Mouse (Mus musculus) gastrocnemius, postnatal 14 days (tissue): ENCODE results near the gene Celsr2. TPM values are rescaled to one million over a fixed set of nuclear protein-coding genes. Genes with fewer than 3 reads are reported as not detected.

Experiments
- DNase-seq: peaks from one replicate; pipeline ENCODE4 v3.0.0; 2021; ENCODE audit warnings: mixed read lengths
- intact Hi-C: fragments of 180-260 bp; cut with DNase I; formaldehyde crosslinking; loops from one replicate; pipeline ENCODE4 v1.15.1; 2025; ENCODE audit warnings: low total_unique reads
- total RNA-seq, 2 experiments: library from RNA; stranded (reverse); gene quantifications; 2 replicates each; pipeline ENCODE4 v1.2.3; 2021

Gene Celsr2
- total RNA-seq, 2 experiments from 2014 or later = 3.1 TPM

DNA sequence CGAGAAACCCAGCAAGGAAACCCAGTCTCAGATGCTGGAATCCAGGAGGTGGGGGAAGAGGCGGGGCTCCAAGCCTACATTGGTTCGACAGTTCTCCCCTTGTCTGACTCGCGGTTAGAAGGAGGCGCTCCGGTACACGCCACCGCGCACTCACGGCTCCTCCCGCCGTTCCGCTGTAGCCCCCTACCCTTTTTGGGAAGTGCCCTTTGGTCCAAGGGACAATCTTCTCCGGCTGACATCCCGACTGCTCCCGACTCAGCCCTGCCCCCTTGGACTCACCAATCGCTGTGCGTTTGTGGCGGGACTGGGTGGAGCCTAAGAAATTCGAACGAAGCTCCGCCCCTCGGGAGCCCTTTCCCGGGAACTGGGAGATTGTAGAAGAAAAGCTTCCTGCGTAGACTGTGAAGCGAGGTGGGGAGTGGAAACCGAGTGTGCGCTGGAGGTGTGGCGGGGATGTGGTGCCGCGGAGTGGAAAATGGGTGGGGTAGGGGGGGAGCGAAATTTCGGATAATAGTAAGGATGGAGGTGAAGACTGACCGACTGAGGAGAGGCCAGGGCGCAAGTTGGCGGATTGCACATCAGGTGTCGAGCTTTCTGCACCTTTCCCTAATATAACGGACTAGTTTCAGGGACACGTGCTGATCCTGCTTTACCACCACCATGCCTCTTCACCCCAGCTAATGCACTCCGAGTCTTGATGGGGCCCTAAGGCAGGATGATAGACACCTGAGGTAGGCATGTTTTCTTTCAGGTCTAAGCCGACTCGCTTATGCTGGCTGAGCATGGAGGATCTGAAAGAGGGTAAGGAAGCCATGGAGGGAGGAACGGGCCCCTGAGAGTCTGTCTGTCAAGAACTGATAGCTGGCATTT lies 31.6 kb downstream of the Celsr2 start, which contains the start of gene Psrc1:
Gene Psrc1 (plus strand): TSS at position 355 of the 870 bp plus-strand sequence.
- intact Hi-C loops = no loop called here
- peak; percentile 88 for DNase-seq

- intact Hi-C loops = no loop called here
- DNase-seq = no peak
Measured at GRCm38 (mm10) chr3:108381945-108382875, 33.1 kb downstream of the Celsr2 start.

- intact Hi-C loops = no loop called here
- no peak for DNase-seq
Measured at GRCm38 (mm10) chr3:108380695-108381094, 34.7 kb downstream of the Celsr2 start.

- DNase-seq = no peak
- intact Hi-C loops = no loop called here
Measured at GRCm38 (mm10) chr3:108378875-108379663, 36.3 kb downstream of the Celsr2 start.

DNA sequence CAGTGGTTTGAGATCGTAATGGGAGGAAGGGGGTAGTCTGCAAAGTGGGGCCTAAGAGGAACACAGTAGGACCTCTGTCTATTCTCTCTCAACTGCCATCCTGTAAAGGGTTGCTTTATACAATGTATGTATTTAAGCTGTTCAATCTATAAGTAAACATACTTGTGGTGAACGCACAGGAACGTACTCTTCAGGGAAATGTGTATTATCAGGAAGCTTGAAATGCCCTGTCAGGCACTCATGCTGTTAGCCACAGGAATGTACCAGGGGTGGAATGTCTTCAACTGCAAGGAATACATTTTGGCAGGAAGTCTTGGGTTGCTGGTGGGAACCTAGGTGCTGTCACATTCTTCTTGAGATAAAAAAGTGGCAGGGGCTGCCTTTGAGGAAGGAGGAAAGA lies 42.7 kb downstream of the Celsr2 start:
- no peak for DNase-seq
- intact Hi-C loops = no loop called here

- DNase-seq = no peak
- intact Hi-C loops = no loop called here
Measured at GRCm38 (mm10) chr3:108372274-108372673, 43.1 kb downstream of the Celsr2 start.

DNA sequence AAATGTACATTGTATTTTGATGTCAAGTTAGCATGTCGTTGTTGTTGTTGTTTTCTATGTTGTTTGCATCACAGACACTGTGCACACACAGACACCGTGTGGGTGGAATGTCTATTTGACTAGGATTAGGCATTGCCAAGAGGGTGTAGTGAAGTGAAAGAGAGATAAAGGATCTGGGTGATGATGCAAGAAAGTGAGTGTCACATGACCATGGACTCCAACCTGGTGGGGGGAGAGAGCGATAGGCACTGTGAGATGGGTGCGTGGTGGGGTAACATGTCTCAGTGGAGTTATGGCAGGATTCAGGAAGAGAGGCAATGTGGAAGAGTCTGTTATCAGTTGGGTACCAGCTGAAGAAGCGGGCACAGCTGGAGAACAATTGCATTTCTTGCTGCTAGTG lies 46.6 kb downstream of the Celsr2 start:
- intact Hi-C loops = no loop called here
- DNase-seq = no peak

DNA sequence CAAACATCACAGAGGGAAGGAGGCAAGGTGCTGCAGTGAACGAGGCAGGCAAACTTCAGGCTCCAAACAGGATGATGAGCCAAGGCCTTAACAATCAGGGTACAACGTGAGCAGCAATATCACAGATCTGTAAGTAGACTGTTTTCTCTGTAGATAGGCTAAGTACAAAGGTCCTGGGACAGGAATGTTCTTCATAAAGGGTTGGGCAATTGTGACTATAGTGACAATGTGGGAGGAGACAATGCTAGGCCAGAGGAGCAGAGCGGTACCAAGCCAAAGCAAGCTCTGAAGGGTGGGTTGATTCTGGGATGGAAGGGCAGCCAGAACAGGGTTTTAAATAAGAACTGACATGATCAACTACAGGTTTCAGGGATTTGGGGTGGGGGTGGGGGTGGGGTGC lies 47.5 kb downstream of the Celsr2 start:
- intact Hi-C loops = no loop called here
- no peak for DNase-seq

GRCm38 (mm10) chr3:108367173-108367572 lies 48.2 kb downstream of the Celsr2 start:
- no peak for DNase-seq
- intact Hi-C loops = no loop called here

DNA sequence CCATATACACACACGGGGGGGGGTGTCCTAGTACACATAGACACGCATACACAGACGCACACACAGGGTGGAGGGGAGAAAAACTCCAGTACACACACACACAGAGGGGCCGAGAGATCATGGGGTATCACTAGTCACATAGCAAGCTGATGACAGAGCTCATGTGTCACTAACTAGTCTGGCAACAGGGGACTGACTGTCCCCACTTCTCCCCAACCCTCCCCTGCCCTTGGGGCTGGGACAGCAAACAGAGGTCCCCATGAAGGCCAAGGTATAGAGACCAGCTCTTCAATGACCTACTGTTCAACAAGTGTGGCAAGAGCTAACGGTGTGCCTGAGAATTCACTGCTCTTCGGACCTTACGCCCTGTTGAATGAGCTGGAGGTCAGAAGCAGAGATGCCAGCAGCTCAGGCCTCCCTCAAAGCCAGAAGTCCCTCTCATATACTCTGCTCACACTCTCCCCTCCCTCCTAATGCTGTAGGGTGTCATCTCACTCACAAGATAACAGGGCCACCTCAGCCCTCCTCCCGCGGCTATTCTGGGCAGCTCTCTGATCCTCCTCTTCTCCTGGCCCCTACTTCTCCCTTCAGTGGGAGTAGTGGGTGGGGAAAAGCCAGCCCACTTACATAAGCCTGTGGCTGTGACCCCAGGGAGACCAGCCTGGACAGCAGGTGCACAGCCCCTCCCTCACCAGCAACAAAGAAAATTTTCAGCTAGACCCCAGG lies 50.9 kb downstream of the Celsr2 start, which contains the start of gene Mybphl:
Gene Mybphl (plus strand): TSS at position 642 of the 726 bp plus-strand sequence.
- intact Hi-C loops = no loop called here
- no peak for DNase-seq

DNA sequence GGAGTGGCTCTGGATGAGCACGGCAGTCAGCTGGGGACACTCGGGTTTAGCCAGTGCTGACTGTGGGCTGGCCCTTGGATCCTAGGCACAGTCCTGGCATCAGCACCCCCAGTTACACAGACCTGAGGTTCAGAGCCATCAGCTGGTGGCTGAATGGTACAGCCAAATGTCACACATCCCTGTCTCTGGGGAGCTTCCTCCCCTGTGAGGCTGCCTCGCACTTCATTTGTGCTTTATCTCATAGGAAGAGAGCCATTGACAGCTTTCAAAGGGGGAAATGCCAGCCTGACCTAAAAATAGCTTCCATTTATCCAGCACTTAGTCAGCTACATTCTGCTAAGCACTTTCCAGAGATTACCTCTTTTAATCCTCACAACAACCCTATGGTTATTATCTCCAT lies 51.7 kb downstream of the Celsr2 start:
- intact Hi-C loops = no loop called here
- peak; percentile 24 for DNase-seq

- no peak for DNase-seq
- intact Hi-C loops = no loop called here
Measured at GRCm38 (mm10) chr3:108360894-108361293, 54.5 kb downstream of the Celsr2 start.

DNA sequence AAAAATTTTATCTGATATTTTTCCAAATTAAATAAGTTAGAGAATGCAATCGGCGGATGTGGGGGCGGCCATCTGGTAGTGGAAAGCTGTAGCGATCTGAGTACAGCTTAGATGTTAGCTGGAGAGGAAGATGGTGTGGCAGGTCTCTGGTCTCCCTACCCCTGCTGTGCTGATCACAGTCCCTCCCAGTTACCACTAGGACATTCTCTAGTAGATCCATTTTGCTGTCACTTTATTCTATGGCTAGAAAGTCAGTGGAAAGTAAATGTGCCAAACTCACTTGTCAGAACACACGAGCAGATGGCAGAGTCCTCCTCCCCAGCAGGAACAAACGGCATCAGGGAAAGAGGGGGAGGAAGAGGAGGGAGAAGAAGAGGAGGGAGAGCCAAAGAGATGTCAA lies 56.9 kb downstream of the Celsr2 start:
- no peak for DNase-seq
- intact Hi-C loops = no loop called here

- DNase-seq = no peak
- intact Hi-C loops = no loop called here
Measured at GRCm38 (mm10) chr3:108357051-108357450, 58.3 kb downstream of the Celsr2 start.

DNA sequence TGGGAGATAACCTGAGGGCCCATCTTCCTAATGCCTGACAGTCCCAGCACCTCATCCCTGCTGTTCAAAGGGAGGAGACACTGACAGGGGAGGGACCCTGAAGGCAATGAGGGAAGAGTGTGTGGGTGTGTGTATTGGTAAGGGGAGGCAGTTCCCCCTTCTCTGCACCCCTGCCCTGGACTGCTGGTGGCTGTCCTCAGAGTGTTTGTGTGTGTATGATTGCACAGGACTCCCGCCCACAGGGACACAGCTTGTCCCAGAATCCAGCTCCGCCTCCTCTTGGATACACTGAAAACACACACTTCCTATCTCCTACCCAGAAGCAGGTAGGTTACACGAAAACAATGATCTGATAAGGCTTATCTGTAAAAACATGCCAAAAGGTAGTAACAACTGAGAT lies 60.1 kb downstream of the Celsr2 start:
- intact Hi-C loops = no loop called here

DNA sequence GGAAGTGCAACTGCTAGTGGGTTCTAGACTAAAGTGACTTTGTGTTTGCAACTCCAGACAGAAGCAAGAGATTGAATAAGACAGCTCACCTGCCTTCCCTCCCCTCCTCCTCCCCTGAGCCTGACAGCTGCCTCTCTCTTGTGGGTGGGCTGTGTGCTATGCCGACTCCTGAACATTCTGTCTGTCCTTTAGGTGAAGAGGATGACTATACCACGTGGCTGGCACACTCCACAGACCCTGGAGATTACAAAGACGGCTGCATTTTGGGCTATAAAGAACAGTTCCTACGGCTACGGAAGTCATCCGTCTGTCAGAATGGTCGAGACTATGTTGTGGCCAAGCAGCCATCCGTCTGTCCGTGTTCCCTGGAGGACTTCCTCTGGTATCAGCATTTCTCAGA lies 67.0 kb downstream of the Celsr2 start:
- intact Hi-C loops = no loop called here
- DNase-seq = no peak

More for the DNA sequence above, 60.1 kb downstream of the Celsr2 start:
- DNase-seq = no peak

- intact Hi-C loops = no loop called here
- DNase-seq = no peak
Measured at GRCm38 (mm10) chr3:108345855-108346254, 69.5 kb downstream of the Celsr2 start.

GRCm38 (mm10) chr3:108342185-108342584 lies 73.2 kb downstream of the Celsr2 start:
- intact Hi-C loops = no loop called here
- DNase-seq = no peak

DNA sequence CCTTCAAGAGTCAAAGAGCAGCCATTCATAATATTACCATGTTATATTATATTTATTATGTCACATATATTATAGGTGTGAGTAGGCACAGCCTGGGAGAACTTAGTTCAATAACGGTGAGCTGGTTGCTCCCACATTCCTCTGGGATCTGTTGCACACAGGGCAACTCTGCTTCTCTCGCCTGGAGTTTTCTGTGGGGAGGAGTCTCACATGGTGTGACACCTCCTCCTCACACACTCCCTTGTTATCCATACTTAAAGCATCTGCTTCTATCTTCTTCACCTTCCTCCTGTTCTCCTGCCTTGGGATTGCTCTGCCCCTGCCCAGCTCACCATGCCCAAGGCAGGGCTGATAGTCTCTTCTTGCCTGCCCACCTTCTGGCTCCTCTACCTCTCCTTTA lies 74.3 kb downstream of the Celsr2 start:
- DNase-seq = no peak
- intact Hi-C loops = no loop called here
